Mouse (Mus musculus) inflammation-experienced regulatory T-cells (primary cell): Measurements from ENCODE around the gene Anpep. TPM values are rescaled to one million over a fixed set of nuclear protein-coding genes. Genes with fewer than 3 reads are reported as not detected.

Source experiments
- polyA plus RNA-seq, 2 experiments: library from polyadenylated mRNA; unstranded; fragments of 100-300 nt; shearing (Covaris generic); gene quantifications; one replicate each; pipeline ENCODE4 v1.2.1; 2017

Anpep gene
- polyA plus RNA-seq, result under 1 TPM; 0.16 to 0.92 TPM

GRCm38 (mm10) chr7:79860811-79861210, at the start of gene Anpep:
Gene Anpep, minus strand, starts transcription at chr7:79861059.

DNA sequence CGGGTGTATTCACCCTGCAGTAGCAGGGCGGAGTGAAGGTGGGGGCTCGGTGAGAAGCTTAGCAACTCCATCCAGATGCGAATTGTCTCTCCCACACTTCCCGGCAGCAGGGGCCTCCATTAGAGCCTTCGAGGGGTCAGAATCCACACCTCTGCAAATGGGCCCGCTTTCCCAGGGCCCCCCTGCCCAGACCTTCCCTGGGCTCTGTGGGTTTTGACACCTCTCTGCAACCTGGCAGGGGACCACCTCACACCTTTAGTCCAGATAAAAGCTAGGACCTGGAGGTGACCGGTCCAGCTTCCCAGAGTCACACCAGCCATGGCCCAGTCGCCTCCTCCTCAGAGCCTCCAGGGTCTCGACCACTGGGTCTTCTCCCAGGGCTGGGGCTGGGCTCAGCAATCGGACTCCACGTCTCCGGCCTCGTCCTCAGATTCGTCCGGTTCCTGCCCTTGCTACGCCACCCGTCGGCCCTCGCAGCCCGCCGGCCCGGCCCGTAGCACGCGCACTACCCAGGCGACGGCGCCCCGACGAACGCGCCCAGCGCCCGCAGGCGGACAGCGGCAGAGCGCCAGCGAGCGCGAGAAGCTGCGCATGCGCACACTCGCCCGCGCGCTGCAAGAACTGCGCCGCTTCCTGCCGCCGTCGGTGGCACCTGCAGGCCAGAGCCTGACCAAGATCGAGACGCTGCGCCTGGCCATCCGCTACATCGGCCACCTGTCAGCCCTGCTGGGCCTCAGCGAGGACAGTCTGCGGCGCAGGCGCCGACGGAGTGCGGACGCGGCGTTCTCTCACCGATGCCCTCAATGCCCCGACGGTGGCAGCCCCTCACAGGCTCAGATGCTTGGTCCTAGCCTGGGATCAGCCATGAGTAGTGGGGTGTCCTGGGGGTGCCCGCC, 50.0 kb downstream of the Anpep start, which contains the start of gene Mesp2:
Gene Mesp2, plus strand, starts transcription at position 117 of the 896 bp plus-strand sequence.

GRCm38 (mm10) chr7:79793688-79794087, 67.2 kb downstream of the Anpep start, which contains the start of gene Mesp1:
Gene Mesp1, minus strand, starts transcription at chr7:79793788.

Other genes with a start within 250 kb of the Anpep start
- under 1 TPM in 1 of 2 experiments, not detected in 1; 0.27 TPM for gene Rhcg, start 243.4 kb downstream of the Anpep start, polyA plus RNA-seq
- gene Ticrr, start 200.9 kb downstream of the Anpep start, polyA plus RNA-seq, result 1 to 10 TPM; 3.1 to 3.8 TPM
- gene Kif7, start 145.3 kb downstream of the Anpep start, polyA plus RNA-seq, result 1 to 10 TPM in 1 of 2 experiments, under 1 TPM in 1; 0.98 to 4.4 TPM
- under 1 TPM; 0.24 to 0.47 TPM for gene Plin1, start 128.2 kb downstream of the Anpep start, polyA plus RNA-seq
- gene Pex11a, start 117.9 kb downstream of the Anpep start, polyA plus RNA-seq, result 1 to 10 TPM; 2.6 to 6.5 TPM
- gene Wdr93, start 117.9 kb downstream of the Anpep start, polyA plus RNA-seq, result under 1 TPM; 0.07 to 0.32 TPM
- not detected for gene Mesp1, start 67.3 kb downstream of the Anpep start, polyA plus RNA-seq
- 1 to 10 TPM in 1 of 2 experiments, under 1 TPM in 1; 0.29 to 1.7 TPM for gene Mesp2, start 50.3 kb downstream of the Anpep start, polyA plus RNA-seq
- 10 to 100 TPM; 22.5 to 23.9 TPM for gene Ap3s2, start 59.6 kb upstream of the Anpep start, polyA plus RNA-seq
- gene Arpin, start 74.3 kb upstream of the Anpep start, polyA plus RNA-seq, result under 1 TPM; 0.23 to 0.81 TPM
- 10 to 100 TPM; 12.1 to 22.7 TPM for gene Zfp710, start 163.8 kb upstream of the Anpep start, polyA plus RNA-seq